Mouse (Mus musculus) heart, adult 10 weeks (tissue): Measurements from ENCODE around the gene Btn1a1. TPM values are rescaled to one million over a fixed set of nuclear protein-coding genes. Genes with fewer than 3 reads are reported as not detected.

Experiments
- polyA plus RNA-seq: library from polyadenylated mRNA; stranded (reverse); fragments of 350-450 nt; fragmentation: Illumina TruSeq; extraction: RNeasy Lipid Tissue Mini Kit (QIAGEN cat#74804); gene quantifications from one replicate; pipeline ENCODE4 v1.2.3, GENCODE M21; 2014; ENCODE audit warnings: low read depth, low replicate concordance

Gene Btn1a1
- not detected for polyA plus RNA-seq

DNA sequence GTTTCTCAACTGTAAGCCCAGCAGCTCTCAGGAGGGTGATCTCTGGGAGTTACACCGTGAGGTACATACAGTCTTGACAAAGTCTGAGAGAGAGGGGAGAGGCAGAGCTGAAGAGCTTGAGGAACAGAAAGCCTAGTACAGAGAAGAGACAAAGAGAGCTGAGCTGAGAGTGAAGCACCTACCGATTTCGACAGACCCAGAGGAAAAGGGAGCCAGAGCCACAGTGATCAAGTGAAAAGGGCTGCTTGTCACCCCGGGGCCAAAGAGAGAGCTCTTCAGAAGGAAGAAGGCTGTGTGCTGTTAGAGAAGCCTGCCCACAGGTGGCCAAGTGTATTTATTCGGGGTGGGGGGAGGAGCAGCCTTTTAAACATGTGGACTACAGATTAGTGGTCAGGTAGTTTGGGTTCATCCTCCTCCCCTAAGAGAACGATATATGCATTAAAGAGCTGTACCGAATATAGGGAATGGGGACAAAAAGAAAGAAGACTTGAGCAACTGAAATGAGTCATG, at the start of gene Btn1a1:
Gene Btn1a1, minus strand, starts transcription at position 302 of the 510 bp plus-strand sequence.

GRCm38 (mm10) chr13:23488400-23489322, 23.0 kb upstream of the Btn1a1 start, which contains the start of gene Btn2a2:
Gene Btn2a2, minus strand, starts transcription at chr13:23488857.

GRCm38 (mm10) chr13:23423286-23424051, 42.2 kb downstream of the Btn1a1 start, which contains the start of gene Abt1:
Gene Abt1, minus strand, starts transcription at chr13:23423866.

Other genes starting within 250 kb of the Btn1a1 start
- not detected for gene Vmn1r222, start 230.0 kb downstream of the Btn1a1 start, polyA plus RNA-seq
- not detected for gene Vmn1r223, start 218.8 kb downstream of the Btn1a1 start, polyA plus RNA-seq
- 16.7 TPM for gene Zfp322a, start 96.7 kb downstream of the Btn1a1 start, polyA plus RNA-seq
- 4.1 TPM for gene Abt1, start 42.0 kb downstream of the Btn1a1 start, polyA plus RNA-seq
- gene Btn2a2, start 23.0 kb upstream of the Btn1a1 start, polyA plus RNA-seq, result not detected
- 46.3 TPM for gene Hist1h4h, start 65.1 kb upstream of the Btn1a1 start, polyA plus RNA-seq
- 2.5 TPM for gene Hist1h2af, start 68.0 kb upstream of the Btn1a1 start, polyA plus RNA-seq
- gene Hist1h3g, start 69.5 kb upstream of the Btn1a1 start, polyA plus RNA-seq, result not detected
- gene Hist1h2bh, start 77.5 kb upstream of the Btn1a1 start, polyA plus RNA-seq, result 0.89 TPM
- 0.68 TPM for gene Hist1h3f, start 78.2 kb upstream of the Btn1a1 start, polyA plus RNA-seq
- not detected for gene Hist1h4f, start 85.7 kb upstream of the Btn1a1 start, polyA plus RNA-seq
- 0.21 TPM for gene Hist1h1d, start 87.4 kb upstream of the Btn1a1 start, polyA plus RNA-seq
- not detected for gene Hist1h3e, start 96.5 kb upstream of the Btn1a1 start, polyA plus RNA-seq
- gene Hist1h2ae, start 105.3 kb upstream of the Btn1a1 start, polyA plus RNA-seq, result not detected
- not detected for gene Hist1h2bg, start 105.5 kb upstream of the Btn1a1 start, polyA plus RNA-seq
- not detected for gene Hist1h2bf, start 108.3 kb upstream of the Btn1a1 start, polyA plus RNA-seq
- not detected for gene Hist1h2ad, start 108.5 kb upstream of the Btn1a1 start, polyA plus RNA-seq
- 0.76 TPM for gene Hist1h3d, start 109.9 kb upstream of the Btn1a1 start, polyA plus RNA-seq
- gene Hist1h4d, start 115.7 kb upstream of the Btn1a1 start, polyA plus RNA-seq, result not detected
- 8.1 TPM for gene Hist1h2be, start 155.2 kb upstream of the Btn1a1 start, polyA plus RNA-seq
- 3.8 TPM for gene Hist1h1e, start 156.7 kb upstream of the Btn1a1 start, polyA plus RNA-seq
- 1.0 TPM for gene Hist1h2ac, start 218.0 kb upstream of the Btn1a1 start, polyA plus RNA-seq
- 121 TPM for gene Hist1h2bc, start 218.3 kb upstream of the Btn1a1 start, polyA plus RNA-seq
- not detected for gene Hist1h1t, start 229.9 kb upstream of the Btn1a1 start, polyA plus RNA-seq
- not detected for gene Hist1h4c, start 232.6 kb upstream of the Btn1a1 start, polyA plus RNA-seq
- gene Hfe, start 245.0 kb upstream of the Btn1a1 start, polyA plus RNA-seq, result 35.3 TPM